Mouse (Mus musculus) limb, embryonic 15.5 days (tissue): ENCODE measurements at regions not wholly inside any gene's neighbourhood (a gene's known extent, or its start where the extent isn't known, plus 50 kb on each side); places are given as distances from the start of the nearest gene placed in this dataset.

ENCODE experiments used
- ATAC-seq: fragments of 200-750 bp; cut with Nextera tagmentation; 2 replicates; pipeline ENCODE4 v1.8.0; 2017; ENCODE audit warnings: low read depth, moderate TSS enrichment; ENCODE audit not compliant: insufficient number of reproducible peaks, low FRiP score, low TSS enrichment
- H3K27ac ChIP-seq: fragments of 300-500 bp; sonication (generic); 2 replicates; pipeline ENCODE4 v1.5.1; 2015; ENCODE audit warnings: moderate library complexity, mild to moderate bottlenecking, inconsistent platforms
- H3K27me3 ChIP-seq: fragments of 300-500 bp; sonication (generic); 2 replicates; pipeline ENCODE4 v1.6.1; 2015; ENCODE audit warnings: inconsistent platforms
- H3K36me3 ChIP-seq: fragments of 300-500 bp; sonication (generic); 2 replicates; pipeline ENCODE4 v1.6.1; 2015; ENCODE audit warnings: inconsistent platforms
- H3K4me1 ChIP-seq: fragments of 300-500 bp; sonication (generic); 2 replicates; pipeline ENCODE4 v1.6.1; 2015; ENCODE audit warnings: inconsistent platforms
- H3K4me2 ChIP-seq: fragments of 300-500 bp; sonication (generic); 2 replicates; pipeline ENCODE4 v1.6.1; 2015; ENCODE audit warnings: mild to moderate bottlenecking, inconsistent platforms
- H3K4me3 ChIP-seq: fragments of 300-500 bp; sonication (generic); 2 replicates; pipeline ENCODE4 v1.5.1; 2015; ENCODE audit warnings: mild to moderate bottlenecking, inconsistent platforms
- H3K9ac ChIP-seq: fragments of 300-500 bp; sonication (generic); 2 replicates; pipeline ENCODE4 v1.6.1; 2015; ENCODE audit warnings: inconsistent platforms
- H3K9me3 ChIP-seq: fragments of 300-500 bp; sonication (generic); 2 replicates; pipeline ENCODE4 v1.6.1; 2016; ENCODE audit warnings: inconsistent platforms
- WGBS: fragments of 180-500 bp; shearing (Covaris S2); methylation state at CpG from one replicate; pipeline ENCODE4 v1.1.7; 2015; 5-methylcytosine and 5-hydroxymethylcytosine counted together

DNA sequence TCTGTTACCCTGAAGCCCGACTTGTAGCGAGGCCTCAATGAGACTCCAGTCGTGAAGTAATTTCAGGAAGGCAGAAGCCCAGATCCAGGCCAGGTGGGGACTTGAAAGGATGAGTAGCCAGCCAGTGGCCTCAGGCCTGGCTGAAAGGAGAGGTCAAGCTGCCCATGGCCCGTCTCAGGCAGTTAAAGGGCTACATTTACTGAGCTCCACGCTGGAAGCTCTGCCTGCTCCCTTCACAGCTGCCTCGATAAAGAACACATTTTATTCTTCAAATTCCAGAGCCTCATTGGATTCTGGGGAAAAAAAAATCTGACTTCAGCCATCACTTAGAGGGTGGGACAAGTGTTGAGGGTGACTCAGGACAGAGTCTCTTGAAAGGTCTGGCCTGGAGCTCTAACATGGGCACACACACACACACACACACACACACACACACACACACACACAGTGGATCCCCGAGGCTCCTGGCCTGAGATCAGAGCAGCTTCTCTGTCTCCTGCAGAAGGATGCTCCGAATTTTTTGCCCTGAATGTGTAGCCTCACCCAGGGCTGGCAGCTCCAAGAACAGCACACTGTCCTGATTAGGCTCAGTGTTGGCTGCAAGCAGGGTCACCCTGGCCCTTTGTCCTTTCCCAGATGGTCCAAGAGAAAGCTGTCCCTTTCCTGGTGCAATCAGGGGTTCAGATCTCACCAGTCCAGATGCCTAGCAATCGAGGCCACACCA, 53.0 kb downstream of the Gadd45g start:
- 39% methylated on average over 9 of the region's 9 CpGs for WGBS
- H3K9me3 ChIP-seq, result no peaks in the 10 kb centered on the region
- no peaks in the 10 kb centered on the region for H3K36me3 ChIP-seq
- no peak overlapping the region for H3K4me2 ChIP-seq
- peak; percentile 40; the same call in 1 of the 2 replicates for ATAC-seq
- no peak overlapping the region for H3K9ac ChIP-seq
- H3K27me3 ChIP-seq, result no peaks in the 10 kb centered on the region
- peak overlapping the region; percentile 54; the same call in 1 of the 2 replicates for H3K27ac ChIP-seq
- H3K4me3 ChIP-seq, result no peak overlapping the region
- H3K4me1 ChIP-seq, result peaks cover 33% of the 10 kb centered on the region

GRCm38 (mm10) chr13:51900043-51900440, 53.6 kb downstream of the Gadd45g start:
- ATAC-seq, result no peak
- H3K4me2 ChIP-seq, result no peak overlapping the region
- no peak overlapping the region for H3K9ac ChIP-seq
- no peak overlapping the region for H3K27ac ChIP-seq
- 71% methylated on average over 3 of the region's 3 CpGs for WGBS
- peaks cover 36% of the 10 kb centered on the region for H3K4me1 ChIP-seq
- no peaks in the 10 kb centered on the region for H3K27me3 ChIP-seq
- no peaks in the 10 kb centered on the region for H3K36me3 ChIP-seq
- no peaks in the 10 kb centered on the region for H3K9me3 ChIP-seq
- H3K4me3 ChIP-seq, result no peak overlapping the region

GRCm38 (mm10) chr13:51902482-51903285, 56.2 kb downstream of the Gadd45g start:
- H3K4me3 ChIP-seq, result no peak overlapping the region
- H3K9me3 ChIP-seq, result no peaks in the 10 kb centered on the region
- no peak overlapping the region for H3K9ac ChIP-seq

GRCm38 (mm10) chr13:51903324-51903939, 57.0 kb downstream of the Gadd45g start:
- no peak for ATAC-seq
- no peaks in the 10 kb centered on the region for H3K9me3 ChIP-seq
- no peak overlapping the region; the same call in 1 of the 2 replicates for H3K4me2 ChIP-seq
- no peak overlapping the region for H3K4me3 ChIP-seq
- H3K4me1 ChIP-seq, result peaks cover 38% of the 10 kb centered on the region
- H3K27ac ChIP-seq, result peak overlapping the region; percentile 71; the same call in 1 of the 2 replicates
- no peaks in the 10 kb centered on the region for H3K36me3 ChIP-seq
- H3K27me3 ChIP-seq, result no peaks in the 10 kb centered on the region
- WGBS, result 31% methylated on average over 8 of the region's 11 CpGs
- H3K9ac ChIP-seq, result no peak overlapping the region

More at GRCm38 (mm10) chr13:51902482-51903285, 56.2 kb downstream of the Gadd45g start:
- Histone ChIP-seq H3K36me3 (no peaks in the 10 kb centered on the region), H3K27ac (peak overlapping the region; percentile 71), H3K4me1 (peaks cover 38% of the 10 kb centered on the region), H3K4me2 (peak overlapping the region; percentile 39), H3K27me3 (no peaks in the 10 kb centered on the region)
- no peak; the same call in 1 of the 2 replicates for ATAC-seq
- 23% methylated on average over 19 of the region's 19 CpGs for WGBS

DNA sequence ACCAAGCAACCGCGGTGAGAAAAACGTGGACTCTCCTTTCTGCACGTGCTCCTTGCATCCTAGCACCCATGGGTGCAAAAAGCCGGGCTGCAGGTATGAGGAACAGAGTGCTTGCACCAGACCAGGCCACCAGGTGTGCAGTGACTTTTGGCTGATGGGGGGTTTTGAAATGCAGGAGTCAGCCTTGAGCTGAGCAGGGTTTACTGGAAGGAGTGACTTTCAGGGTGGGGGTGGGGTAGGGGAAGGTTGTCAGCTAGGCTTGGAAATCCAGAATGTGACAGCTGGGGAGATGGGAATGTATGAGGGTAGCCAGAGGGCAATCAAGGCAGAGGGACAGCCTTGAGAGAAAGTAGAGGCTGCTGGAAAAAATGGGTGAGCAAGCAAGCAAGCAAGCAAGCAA, 58.8 kb downstream of the Gadd45g start:
- no peaks in the 10 kb centered on the region for H3K27me3 ChIP-seq
- no peak overlapping the region for H3K9ac ChIP-seq
- ATAC-seq, result no peak
- H3K4me3 ChIP-seq, result no peak overlapping the region
- H3K4me2 ChIP-seq, result no peak overlapping the region
- H3K4me1 ChIP-seq, result peaks cover 26% of the 10 kb centered on the region
- H3K9me3 ChIP-seq, result no peaks in the 10 kb centered on the region
- no peaks in the 10 kb centered on the region for H3K36me3 ChIP-seq
- H3K27ac ChIP-seq, result peak overlapping the region; percentile 43; the same call in 1 of the 2 replicates
- 75% methylated on average over 5 of the region's 5 CpGs for WGBS

DNA sequence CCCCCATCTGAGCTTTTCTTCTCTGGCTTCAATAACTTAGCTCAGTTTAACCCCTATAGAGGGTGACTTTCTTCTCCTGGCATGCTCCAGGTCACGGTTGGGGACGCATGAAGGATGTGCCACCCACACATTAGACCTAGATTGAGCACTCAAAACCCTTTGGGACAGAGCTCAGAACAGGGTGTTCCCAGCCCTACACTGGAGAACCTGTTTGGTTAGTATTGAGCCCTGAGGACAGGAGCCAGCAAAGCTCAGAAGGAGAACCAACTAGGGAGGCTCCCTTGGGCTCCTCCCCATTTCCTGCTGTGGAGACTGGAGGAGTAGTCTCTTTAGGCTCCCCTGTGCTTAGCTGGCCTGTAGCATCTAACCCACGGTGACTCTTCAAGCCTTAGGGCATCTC, 59.6 kb downstream of the Gadd45g start:
- Histone ChIP-seq H3K4me2 (no peak overlapping the region), H3K9me3 (no peaks in the 10 kb centered on the region), H3K9ac (no peak overlapping the region), H3K27me3 (no peaks in the 10 kb centered on the region), H3K27ac (peak overlapping the region; percentile 43; the same call in 1 of the 2 replicates), H3K4me1 (peaks cover 26% of the 10 kb centered on the region), H3K4me3 (no peak overlapping the region), H3K36me3 (no peaks in the 10 kb centered on the region)
- WGBS, result 73% methylated on average over 3 of the region's 3 CpGs
- no peak for ATAC-seq

DNA sequence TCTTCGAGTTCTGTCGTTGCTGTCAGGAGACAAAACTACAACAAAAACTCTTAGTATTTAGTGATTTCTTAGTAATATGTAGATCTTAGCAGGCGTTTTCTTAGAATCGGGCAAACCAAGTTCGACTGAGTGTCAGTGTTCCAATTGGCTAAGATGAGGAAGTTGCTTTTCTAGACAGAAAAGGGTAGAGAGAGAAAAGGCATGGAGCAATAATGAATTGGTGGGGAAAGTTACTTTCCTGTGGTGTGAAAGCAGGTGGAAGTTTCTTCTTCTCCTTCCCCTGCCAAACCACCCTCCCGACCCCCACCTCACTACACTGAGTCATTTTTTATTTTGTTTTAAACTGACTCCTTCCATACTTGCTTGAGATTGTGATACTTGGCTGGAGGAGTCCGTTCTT, 62.0 kb downstream of the Gadd45g start:
- H3K36me3 ChIP-seq, result no peaks in the 10 kb centered on the region
- H3K9me3 ChIP-seq, result no peaks in the 10 kb centered on the region
- 79% methylated on average over 7 of the region's 7 CpGs for WGBS
- no peak overlapping the region for H3K4me2 ChIP-seq
- ATAC-seq, result no peak
- no peak overlapping the region for H3K27ac ChIP-seq
- peaks cover 15% of the 10 kb centered on the region for H3K4me1 ChIP-seq
- no peak overlapping the region for H3K9ac ChIP-seq
- no peak overlapping the region for H3K4me3 ChIP-seq
- H3K27me3 ChIP-seq, result no peaks in the 10 kb centered on the region

DNA sequence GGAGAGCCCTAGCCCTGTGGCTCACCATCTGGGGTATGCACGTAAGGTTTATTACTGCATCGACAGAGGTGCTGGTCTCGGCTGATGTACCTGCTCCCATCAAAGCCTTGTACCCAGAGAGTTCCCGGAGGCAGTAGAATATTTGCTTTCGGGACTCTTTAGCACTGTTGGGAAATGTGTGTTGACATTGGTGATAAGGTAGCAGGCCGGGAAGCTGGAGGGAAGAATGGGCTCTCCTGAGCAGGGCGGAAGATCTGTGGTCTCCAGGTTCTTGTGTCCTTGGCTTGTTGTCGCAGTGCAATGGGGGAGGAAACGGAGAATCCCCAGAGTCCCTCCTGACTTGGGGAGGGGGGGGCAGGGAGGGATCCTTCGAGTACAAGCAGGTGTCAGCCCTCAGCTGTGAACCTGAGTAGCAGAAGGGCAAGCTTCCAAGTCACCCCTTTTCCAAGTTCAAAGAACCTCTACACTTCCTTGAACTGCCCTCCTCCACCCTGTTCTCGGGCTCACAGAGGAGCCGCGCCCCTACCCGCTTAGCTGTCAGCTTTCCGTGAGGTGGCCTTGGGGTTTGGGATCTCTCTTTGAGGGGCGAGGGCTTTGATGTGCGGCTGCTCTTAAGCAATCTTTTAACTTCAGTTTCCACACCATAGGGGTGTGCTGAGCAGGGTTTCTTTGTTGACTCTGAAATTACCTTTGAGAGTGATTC, 65.0 kb downstream of the Gadd45g start:
- H3K4me3 ChIP-seq, result no peak overlapping the region
- H3K27ac ChIP-seq, result no peak overlapping the region
- no peaks in the 10 kb centered on the region for H3K27me3 ChIP-seq
- H3K36me3 ChIP-seq, result no peaks in the 10 kb centered on the region
- H3K4me1 ChIP-seq, result peaks cover 7% of the 10 kb centered on the region; the same call in 1 of the 2 replicates
- WGBS, result 41% methylated on average over 17 of the region's 17 CpGs
- H3K4me2 ChIP-seq, result no peak overlapping the region
- no peak overlapping the region for H3K9ac ChIP-seq
- H3K9me3 ChIP-seq, result no peaks in the 10 kb centered on the region
- no peak for ATAC-seq

DNA sequence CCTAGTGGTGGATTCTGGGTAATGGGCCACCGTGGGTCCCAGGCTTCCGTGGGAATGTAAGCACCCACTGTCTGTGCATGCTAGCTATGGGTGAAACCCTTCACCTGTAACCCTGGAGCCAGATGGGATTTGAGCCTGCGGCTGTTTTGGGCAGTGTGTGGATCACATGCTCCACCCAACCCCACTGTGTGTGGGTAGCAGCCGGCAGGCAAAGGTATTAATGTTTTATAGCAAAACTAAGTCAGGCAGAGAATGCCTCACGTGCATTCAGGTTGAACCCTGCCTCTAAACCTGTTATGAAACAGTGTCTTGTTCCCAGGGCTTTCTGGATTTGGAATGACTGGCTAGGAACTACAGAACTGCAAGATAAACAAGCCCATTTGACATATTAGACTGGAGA, 66.0 kb downstream of the Gadd45g start:
- Histone ChIP-seq H3K4me2 (no peak overlapping the region), H3K36me3 (no peaks in the 10 kb centered on the region), H3K27ac (no peak overlapping the region), H3K9ac (no peak overlapping the region), H3K27me3 (no peaks in the 10 kb centered on the region), H3K4me1 (peaks cover 10% of the 10 kb centered on the region; the same call in 1 of the 2 replicates), H3K9me3 (no peaks in the 10 kb centered on the region), H3K4me3 (no peak overlapping the region)
- no peak for ATAC-seq
- WGBS, result 40% methylated on average over 5 of the region's 5 CpGs

DNA sequence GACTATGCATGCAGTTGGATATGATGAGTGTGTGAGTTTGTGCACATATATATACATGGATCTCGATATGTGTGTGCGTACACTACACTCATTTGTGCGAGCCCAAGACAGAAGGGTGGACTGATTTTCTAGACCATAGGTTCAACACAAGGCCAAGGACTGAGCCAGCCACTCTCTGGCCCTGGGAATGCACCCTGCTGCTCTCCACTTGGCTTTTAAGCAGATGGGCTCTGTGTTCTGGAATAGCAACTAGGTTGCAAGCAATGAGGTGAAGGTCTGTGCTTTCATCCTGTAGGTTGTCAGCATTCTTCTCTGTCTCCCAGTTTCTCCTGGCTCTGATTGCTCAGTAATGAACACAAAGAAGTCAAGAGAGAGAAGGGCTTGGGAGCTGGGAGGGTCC, 66.5 kb downstream of the Gadd45g start:
- Histone ChIP-seq H3K27ac (no peak overlapping the region), H3K4me3 (no peak overlapping the region), H3K36me3 (no peaks in the 10 kb centered on the region), H3K4me2 (no peak overlapping the region), H3K27me3 (no peaks in the 10 kb centered on the region), H3K4me1 (peaks cover 14% of the 10 kb centered on the region), H3K9ac (no peak overlapping the region), H3K9me3 (no peaks in the 10 kb centered on the region)
- WGBS, result 97% methylated on average over 3 of the region's 3 CpGs
- no peak for ATAC-seq

- 0 out of 2 replicates have a peak, but pooled peaks cover 13% of the 10 kb centered on the region for H3K27me3 ChIP-seq
- no peak overlapping the region for H3K4me2 ChIP-seq
- no peak overlapping the region for H3K9ac ChIP-seq
- no peaks in the 10 kb centered on the region for H3K9me3 ChIP-seq
- peaks cover 51% of the 10 kb centered on the region for H3K4me1 ChIP-seq
- no peaks in the 10 kb centered on the region for H3K36me3 ChIP-seq
- 50% methylated on average over 15 of the region's 15 CpGs for WGBS
- no peak overlapping the region for H3K27ac ChIP-seq
- no peak for ATAC-seq
- no peak overlapping the region for H3K4me3 ChIP-seq
These were observed 70.3 kb downstream of the Gadd45g start for GRCm38 (mm10) chr13:51916666-51917240.
